Mouse (Mus musculus): Measurements from ENCODE around the gene Arhgap23. TPM values are rescaled to one million over a fixed set of nuclear protein-coding genes. Genes with fewer than 3 reads are reported as not detected.

Arhgap23 gene
- 25.3 and 35.8 TPM in 2 replicates for polyA plus RNA-seq (2012; rRNA removed)

GRCm38 (mm10) chr11:97415330-97415711 lies at the start of gene Arhgap23:
Gene Arhgap23, plus strand, starts transcription at chr11:97415533.
- peak; percentile 63 for DNase-seq (ENCODE audit: low read depth)

GRCm38 (mm10) chr11:97365556-97365955 lies 49.8 kb upstream of the Arhgap23 start:
- TF ChIP-seq CTCF (IDR thresholded peaks at IDR 0.05; ENCODE audit: borderline replicate concordance, extremely low read depth, insufficient read depth, insufficient read length) (no peak), POLR2A (IDR thresholded peaks at IDR 0.05; ENCODE audit: borderline replicate concordance, extremely low read depth, insufficient read depth, insufficient read length, poor library complexity, severe bottlenecking) (no peak)

More at GRCm38 (mm10) chr11:97415330-97415711, at the start of gene Arhgap23:
- TF ChIP-seq POLR2A (IDR thresholded peaks at IDR 0.05; ENCODE audit: borderline replicate concordance, extremely low read depth, insufficient read depth, insufficient read length, poor library complexity, severe bottlenecking) (no peak), CTCF (IDR thresholded peaks at IDR 0.05; ENCODE audit: borderline replicate concordance, extremely low read depth, insufficient read depth, insufficient read length) (no peak)

GRCm38 (mm10) chr11:97368501-97368900 lies 46.8 kb upstream of the Arhgap23 start:
- DNase-seq (ENCODE audit: low read depth): peak; percentile 30
- TF ChIP-seq POLR2A (IDR thresholded peaks at IDR 0.05; ENCODE audit: borderline replicate concordance, extremely low read depth, insufficient read depth, insufficient read length, poor library complexity, severe bottlenecking) (no peak), CTCF (IDR thresholded peaks at IDR 0.05; ENCODE audit: borderline replicate concordance, extremely low read depth, insufficient read depth, insufficient read length) (no peak)

More at GRCm38 (mm10) chr11:97365556-97365955, 49.8 kb upstream of the Arhgap23 start:
- DNase-seq (ENCODE audit: low read depth): no peak

- DNase-seq (ENCODE audit: low read depth): peak; percentile 82
These were observed 44.8 kb upstream of the Arhgap23 start for GRCm38 (mm10) chr11:97370329-97371091.

GRCm38 (mm10) chr11:97372159-97372864 lies 43.0 kb upstream of the Arhgap23 start:
- TF ChIP-seq POLR2A (IDR thresholded peaks at IDR 0.05; ENCODE audit: borderline replicate concordance, extremely low read depth, insufficient read depth, insufficient read length, poor library complexity, severe bottlenecking) (no peak), CTCF (IDR thresholded peaks at IDR 0.05; ENCODE audit: borderline replicate concordance, extremely low read depth, insufficient read depth, insufficient read length) (no peak)

More at GRCm38 (mm10) chr11:97370329-97371091, 44.8 kb upstream of the Arhgap23 start:
- TF ChIP-seq CTCF (IDR thresholded peaks at IDR 0.05; ENCODE audit: borderline replicate concordance, extremely low read depth, insufficient read depth, insufficient read length): no peak

GRCm38 (mm10) chr11:97373402-97373801 lies 41.9 kb upstream of the Arhgap23 start:
- no peak for TF ChIP-seq POLR2A (IDR thresholded peaks at IDR 0.05; ENCODE audit: borderline replicate concordance, extremely low read depth, insufficient read depth, insufficient read length, poor library complexity, severe bottlenecking)
- no peak for TF ChIP-seq CTCF (IDR thresholded peaks at IDR 0.05; ENCODE audit: borderline replicate concordance, extremely low read depth, insufficient read depth, insufficient read length)
- no peak for DNase-seq (ENCODE audit: low read depth)

More at GRCm38 (mm10) chr11:97372159-97372864, 43.0 kb upstream of the Arhgap23 start:
- no peak for DNase-seq (ENCODE audit: low read depth)

GRCm38 (mm10) chr11:97380036-97380435 lies 35.3 kb upstream of the Arhgap23 start:
- no peak for DNase-seq (ENCODE audit: low read depth)
- TF ChIP-seq POLR2A (IDR thresholded peaks at IDR 0.05; ENCODE audit: borderline replicate concordance, extremely low read depth, insufficient read depth, insufficient read length, poor library complexity, severe bottlenecking) (no peak), CTCF (IDR thresholded peaks at IDR 0.05; ENCODE audit: borderline replicate concordance, extremely low read depth, insufficient read depth, insufficient read length) (no peak)

- no peak for TF ChIP-seq CTCF (IDR thresholded peaks at IDR 0.05; ENCODE audit: borderline replicate concordance, extremely low read depth, insufficient read depth, insufficient read length)
- no peak for TF ChIP-seq POLR2A (IDR thresholded peaks at IDR 0.05; ENCODE audit: borderline replicate concordance, extremely low read depth, insufficient read depth, insufficient read length, poor library complexity, severe bottlenecking)
- DNase-seq (ENCODE audit: low read depth): no peak
These were observed 32.3 kb upstream of the Arhgap23 start for GRCm38 (mm10) chr11:97383017-97383416.

GRCm38 (mm10) chr11:97383764-97384163 lies 31.6 kb upstream of the Arhgap23 start:
- TF ChIP-seq CTCF (IDR thresholded peaks at IDR 0.05; ENCODE audit: borderline replicate concordance, extremely low read depth, insufficient read depth, insufficient read length) (no peak), POLR2A (IDR thresholded peaks at IDR 0.05; ENCODE audit: borderline replicate concordance, extremely low read depth, insufficient read depth, insufficient read length, poor library complexity, severe bottlenecking) (no peak)
- peak; percentile 72 for DNase-seq (ENCODE audit: low read depth)

- DNase-seq (ENCODE audit: low read depth): no peak
- TF ChIP-seq POLR2A (IDR thresholded peaks at IDR 0.05; ENCODE audit: borderline replicate concordance, extremely low read depth, insufficient read depth, insufficient read length, poor library complexity, severe bottlenecking) (no peak), CTCF (IDR thresholded peaks at IDR 0.05; ENCODE audit: borderline replicate concordance, extremely low read depth, insufficient read depth, insufficient read length) (no peak)
These were observed 27.5 kb upstream of the Arhgap23 start for GRCm38 (mm10) chr11:97387811-97388210.

- no peak for DNase-seq (ENCODE audit: low read depth)
- TF ChIP-seq CTCF (IDR thresholded peaks at IDR 0.05; ENCODE audit: borderline replicate concordance, extremely low read depth, insufficient read depth, insufficient read length) (no peak), POLR2A (IDR thresholded peaks at IDR 0.05; ENCODE audit: borderline replicate concordance, extremely low read depth, insufficient read depth, insufficient read length, poor library complexity, severe bottlenecking) (no peak)
These were observed 26.2 kb upstream of the Arhgap23 start for GRCm38 (mm10) chr11:97389127-97389526.

Measured in brain, embryonic 14.5 days (tissue).